Mouse (Mus musculus) kidney, embryonic 16.5 days (tissue): ENCODE data around the gene Clec4a4. TPM values are rescaled to one million over a fixed set of nuclear protein-coding genes. Genes with fewer than 3 reads are reported as not detected.
"Not testable (repeated sequence)": the region's sequence is repeated elsewhere in the genome, so short reads cannot be mapped to it uniquely, and the experiment has no call there.

Source experiments
- ATAC-seq: fragments of 200-750 bp; cut with Nextera tagmentation; 2 replicates; pipeline ENCODE4 v1.8.0; 2017; ENCODE audit warnings: moderate TSS enrichment; ENCODE audit not compliant: low FRiP score, low TSS enrichment
- H3K27ac ChIP-seq: fragments of 300-500 bp; sonication (generic); 2 replicates; pipeline ENCODE4 v1.5.1; 2014; ENCODE audit warnings: low read length
- H3K27me3 ChIP-seq: fragments of 300-500 bp; sonication (generic); 2 replicates; pipeline ENCODE4 v1.6.1; 2014; ENCODE audit warnings: low read length, control low read depth, mixed read lengths; ENCODE audit not compliant: insufficient read depth
- H3K36me3 ChIP-seq: fragments of 300-500 bp; sonication (generic); 2 replicates; pipeline ENCODE4 v1.6.1; 2014; ENCODE audit warnings: low read length, control low read depth, mixed read lengths; ENCODE audit not compliant: insufficient read depth
- H3K4me1 ChIP-seq: fragments of 300-500 bp; sonication (generic); 2 replicates; pipeline ENCODE4 v1.6.1; 2014; ENCODE audit warnings: low read length, control low read depth, mixed read lengths; ENCODE audit not compliant: insufficient read depth
- H3K4me2 ChIP-seq: fragments of 300-500 bp; sonication (generic); replicated peaks from 2 replicates; pipeline ENCODE4 v1.6.1; 2014; ENCODE audit warnings: low read depth, low read length
- H3K4me3 ChIP-seq: fragments of 300-500 bp; sonication (generic); 2 replicates; pipeline ENCODE4 v1.5.1; 2014; ENCODE audit warnings: mild to moderate bottlenecking, low read length
- H3K9ac ChIP-seq: fragments of 300-500 bp; sonication (generic); replicated peaks from 2 replicates; pipeline ENCODE4 v1.6.1; 2014; ENCODE audit warnings: low read length
- H3K9me3 ChIP-seq: fragments of 300-500 bp; sonication (generic); 2 replicates; pipeline ENCODE4 v1.6.1; 2016; ENCODE audit warnings: low read length, control low read depth
- WGBS: fragments of 180-500 bp; shearing (Covaris S2); extraction: QIAGEN DNeasy Blood & Tissue Kit; methylation state at CpG from one replicate; pipeline ENCODE4 v1.1.7; 2014; 5-methylcytosine and 5-hydroxymethylcytosine counted together
- polyA plus RNA-seq: library from polyadenylated mRNA; unstranded; fragments of >200 nt; fragmentation: Nextera tagmentation; extraction: Ambion mirVana; gene quantifications from 2 replicates; pipeline ENCODE4 v1.2.1, GENCODE M21; 2015

Clec4a4 gene
- not detected in 2 replicates for polyA plus RNA-seq

- no peak for ATAC-seq
- Histone ChIP-seq H3K4me3 (no peak within 1 kb of the TSS), H3K27ac (no peak within 1 kb of the TSS), H3K4me2 (no peak within 1 kb of the TSS), H3K36me3 (no peaks in the 10 kb centered on the region), H3K4me1 (no peaks in the 10 kb centered on the region), H3K9ac (no peak within 1 kb of the TSS), H3K9me3 (peaks cover 10% of the 10 kb centered on the region), H3K27me3 (no peaks in the 10 kb centered on the region)
- 86% methylated on average over 6 of the region's 6 CpGs for WGBS
These were observed at the start of gene Clec4a4 for GRCm38 (mm10) chr6:122989876-122990437. TSS of gene Clec4a4 (plus strand) at chr6:122990367.

GRCm38 (mm10) chr6:122946760-122947159 lies 43.4 kb upstream of the Clec4a4 start:
- Histone ChIP-seq H3K27me3 (no peaks in the 10 kb centered on the region), H3K4me2 (no peak overlapping the region), H3K27ac (no peak overlapping the region), H3K9me3 (no peaks in the 10 kb centered on the region; the same call in 1 of the 2 replicates), H3K36me3 (no peaks in the 10 kb centered on the region), H3K4me1 (no peaks in the 10 kb centered on the region), H3K9ac (no peak overlapping the region), H3K4me3 (no peak overlapping the region)
- WGBS, result 79% methylated on average over 2 of the region's 2 CpGs
- no peak for ATAC-seq

- WGBS, result 83% methylated on average over 8 of the region's 8 CpGs
- no peak for ATAC-seq
- no peak within 1 kb of the TSS for H3K4me3 ChIP-seq
- H3K36me3 ChIP-seq, result no peaks in the 10 kb centered on the region
- no peaks in the 10 kb centered on the region for H3K4me1 ChIP-seq
- H3K4me2 ChIP-seq, result no peak within 1 kb of the TSS
- H3K27ac ChIP-seq, result no peak within 1 kb of the TSS
- H3K9me3 ChIP-seq, result no peaks in the 10 kb centered on the region; the same call in 1 of the 2 replicates
- H3K27me3 ChIP-seq, result no peaks in the 10 kb centered on the region
- H3K9ac ChIP-seq, result no peak within 1 kb of the TSS
These were observed 37.8 kb upstream of the Clec4a4 start, which contains the start of gene Clec4a3 for GRCm38 (mm10) chr6:122952401-122952800. TSS of gene Clec4a3 (plus strand) at chr6:122952515.

- H3K4me3 ChIP-seq, result no peak overlapping the region
- H3K27ac ChIP-seq, result no peak overlapping the region
- H3K4me2 ChIP-seq, result no peak overlapping the region
- WGBS, result 75% methylated on average over 2 of the region's 2 CpGs
- no peaks in the 10 kb centered on the region for H3K27me3 ChIP-seq
- peaks cover 8% of the 10 kb centered on the region; the same call in 1 of the 2 replicates for H3K9me3 ChIP-seq
- H3K9ac ChIP-seq, result no peak overlapping the region
- H3K4me1 ChIP-seq, result no peaks in the 10 kb centered on the region
- ATAC-seq, result no peak
- no peaks in the 10 kb centered on the region for H3K36me3 ChIP-seq
These were observed 25.6 kb upstream of the Clec4a4 start for GRCm38 (mm10) chr6:122964562-122964961.

- WGBS, result 92% methylated on average over 2 of the region's 2 CpGs
- H3K4me2 ChIP-seq, result no peak overlapping the region
- H3K27ac ChIP-seq, result no peak overlapping the region
- no peak overlapping the region for H3K4me3 ChIP-seq
- no peaks in the 10 kb centered on the region for H3K27me3 ChIP-seq
- no peaks in the 10 kb centered on the region for H3K9me3 ChIP-seq
- no peaks in the 10 kb centered on the region for H3K4me1 ChIP-seq
- no peaks in the 10 kb centered on the region for H3K36me3 ChIP-seq
- no peak for ATAC-seq
- no peak overlapping the region for H3K9ac ChIP-seq
These were observed 21.1 kb upstream of the Clec4a4 start for GRCm38 (mm10) chr6:122969048-122969447.

GRCm38 (mm10) chr6:123004696-123005095 lies 14.5 kb downstream of the Clec4a4 start:
- WGBS, result 76% methylated on average over 2 of the region's 2 CpGs
- not testable (repeated sequence) for H3K27ac ChIP-seq, H3K27me3 ChIP-seq

GRCm38 (mm10) chr6:123005591-123005990 lies 15.4 kb downstream of the Clec4a4 start:
- ATAC-seq, result no peak
- Histone ChIP-seq H3K36me3 (no peaks in the 10 kb centered on the region), H3K4me1 (no peaks in the 10 kb centered on the region), H3K27ac (no peak overlapping the region), H3K9ac (no peak overlapping the region), H3K27me3 (no peaks in the 10 kb centered on the region), H3K4me2 (no peak overlapping the region), H3K4me3 (no peak overlapping the region), H3K9me3 (no peaks in the 10 kb centered on the region)
- WGBS, result 54% methylated on average over 1 of the region's 1 CpGs

More at GRCm38 (mm10) chr6:123004696-123005095, 14.5 kb downstream of the Clec4a4 start:
- H3K4me3 ChIP-seq, H3K4me1 ChIP-seq, H3K9ac ChIP-seq, H3K36me3 ChIP-seq, H3K9me3 ChIP-seq, ATAC-seq, H3K4me2 ChIP-seq: not testable (repeated sequence)

GRCm38 (mm10) chr6:123049742-123050372 lies 59.7 kb downstream of the Clec4a4 start, which contains the start of gene Clec4b1:
TSS of gene Clec4b1 (plus strand) at chr6:123049962.
- Histone ChIP-seq H3K9me3 (peaks cover 7% of the 10 kb centered on the region; the same call in 1 of the 2 replicates), H3K4me3 (no peak within 1 kb of the TSS), H3K27ac (no peak within 1 kb of the TSS), H3K4me1 (no peaks in the 10 kb centered on the region), H3K9ac (no peak within 1 kb of the TSS), H3K27me3 (no peaks in the 10 kb centered on the region), H3K4me2 (no peak within 1 kb of the TSS), H3K36me3 (no peaks in the 10 kb centered on the region)
- 88% methylated on average over 2 of the region's 2 CpGs for WGBS
- ATAC-seq, result no peak
